Mouse (Mus musculus): Measurements from ENCODE around the gene Slc19a1.

The Slc19a1 gene

GRCm38 (mm10) chr10:77031768-77032375 lies at the start of gene Slc19a1:
Slc19a1 (plus strand) TSS chr10:77032241.
- no peak for DNase-seq

DNA sequence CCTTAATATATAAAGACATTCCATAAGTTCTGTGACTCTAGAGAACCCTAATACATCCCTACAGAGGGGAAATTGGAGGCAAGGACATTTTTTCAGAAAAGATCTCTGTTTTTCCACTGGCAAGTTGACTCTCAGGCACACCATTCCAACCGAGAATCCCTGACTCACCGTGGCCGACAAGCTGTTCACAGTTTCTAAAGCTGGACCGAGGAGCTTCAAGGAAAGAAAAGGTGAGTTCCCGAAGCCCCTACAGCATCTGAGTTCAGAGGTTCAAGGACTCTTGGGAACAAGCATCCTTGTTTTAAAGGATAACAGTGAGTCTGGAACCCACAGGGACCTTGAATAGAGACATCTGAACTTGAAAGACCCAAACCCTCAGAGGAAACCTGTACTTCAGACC lies 43.5 kb upstream of the Slc19a1 start:
- no peak for DNase-seq

GRCm38 (mm10) chr10:76992456-76992855 lies 39.6 kb upstream of the Slc19a1 start:
- no peak for DNase-seq

DNA sequence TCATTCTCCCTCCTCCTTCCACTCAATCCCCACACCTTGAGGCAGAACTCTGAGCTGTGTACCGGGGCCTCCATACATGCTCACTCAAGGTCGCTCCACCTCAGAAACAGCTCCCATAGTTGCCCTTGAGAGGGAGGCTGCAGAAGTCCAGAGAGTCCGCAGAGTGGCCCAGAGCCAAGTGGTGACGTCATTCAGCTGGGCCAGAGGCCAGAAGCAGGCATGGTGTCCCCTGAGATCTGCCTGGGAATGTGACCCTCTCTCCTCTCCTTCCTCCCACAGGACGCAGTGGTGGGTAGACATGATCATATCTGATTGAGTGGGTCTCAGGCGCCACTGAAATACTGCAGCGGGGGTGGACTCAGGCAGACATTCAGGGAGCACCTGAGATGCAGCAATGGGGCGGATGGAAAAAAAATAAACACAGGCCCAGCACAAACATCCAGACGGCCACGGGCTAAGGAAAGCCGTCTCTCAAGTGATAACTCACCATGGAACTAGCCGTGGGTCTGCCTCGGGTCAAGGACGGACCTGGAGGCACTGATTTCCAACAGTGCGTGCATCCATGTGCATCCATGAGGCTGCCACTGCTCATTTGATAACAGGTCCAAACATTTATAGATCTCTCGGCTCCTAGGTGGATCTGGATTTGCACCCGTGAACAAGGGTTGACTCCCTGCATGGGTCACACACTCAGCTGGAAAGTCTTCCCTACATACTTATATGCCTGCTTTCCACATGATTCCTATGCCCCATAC lies 34.1 kb upstream of the Slc19a1 start:
- no peak for DNase-seq

GRCm38 (mm10) chr10:77004936-77005335 lies 27.1 kb upstream of the Slc19a1 start:
- DNase-seq, result no peak

DNA sequence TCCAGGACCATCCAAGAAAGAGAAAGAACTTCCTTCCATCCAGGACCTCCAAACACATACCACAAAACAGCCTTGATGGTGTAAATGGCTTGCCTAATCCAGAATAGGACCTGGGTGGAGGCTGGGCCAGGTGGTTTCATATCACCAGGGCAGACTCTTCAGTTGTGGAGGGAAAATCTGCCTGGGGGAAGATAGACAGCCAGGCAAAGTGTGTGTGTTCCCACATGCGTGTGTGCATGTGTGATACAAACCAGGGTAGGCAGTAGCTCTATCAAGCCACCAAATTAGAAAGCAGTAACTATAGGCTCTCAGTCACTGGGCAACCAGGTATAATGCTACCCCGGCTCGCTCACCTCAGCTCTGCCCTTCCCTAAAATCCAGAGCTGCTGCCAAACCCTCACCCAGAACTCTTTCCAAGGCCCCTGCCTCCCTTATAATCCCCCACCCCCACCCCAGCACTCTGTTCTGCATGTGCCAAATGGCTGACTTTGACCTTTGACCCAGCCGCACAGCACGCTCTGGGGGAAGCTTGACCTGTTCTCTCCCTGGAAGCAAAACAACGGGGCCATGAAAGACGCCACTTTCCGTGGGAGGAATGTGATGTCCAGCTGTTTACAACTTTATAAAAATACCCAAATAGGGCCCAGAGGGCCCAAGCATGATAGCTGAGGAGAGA lies 24.5 kb upstream of the Slc19a1 start:
- no peak for DNase-seq

GRCm38 (mm10) chr10:77008109-77008561 lies 23.9 kb upstream of the Slc19a1 start:
- no peak for DNase-seq

DNA sequence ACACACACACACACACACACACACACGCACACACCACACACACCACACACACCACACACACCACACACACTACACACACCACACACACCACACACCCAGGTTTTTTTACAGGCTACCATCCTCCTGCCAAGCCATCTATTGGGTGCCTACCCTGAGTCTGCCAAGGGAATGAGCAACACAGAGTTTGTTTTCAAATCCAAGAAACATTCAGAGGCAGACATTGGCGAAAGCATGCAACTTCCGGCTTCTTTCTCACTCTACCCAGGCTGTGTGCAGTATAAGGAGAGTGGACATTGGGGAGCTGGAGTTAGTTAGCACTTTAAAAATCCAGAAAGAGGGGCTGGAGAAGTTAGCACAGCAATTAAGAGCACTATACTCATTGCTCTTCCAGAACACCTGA lies 23.3 kb upstream of the Slc19a1 start:
- no peak for DNase-seq

GRCm38 (mm10) chr10:77011681-77012080 lies 20.4 kb upstream of the Slc19a1 start:
- no peak for DNase-seq

- DNase-seq, result no peak
These were observed 16.0 kb upstream of the Slc19a1 start for GRCm38 (mm10) chr10:77016080-77016479.

GRCm38 (mm10) chr10:77016499-77016898 lies 15.5 kb upstream of the Slc19a1 start:
- DNase-seq, result no peak

- no peak for DNase-seq
These were observed 15.0 kb upstream of the Slc19a1 start for GRCm38 (mm10) chr10:77017061-77017460.

DNA sequence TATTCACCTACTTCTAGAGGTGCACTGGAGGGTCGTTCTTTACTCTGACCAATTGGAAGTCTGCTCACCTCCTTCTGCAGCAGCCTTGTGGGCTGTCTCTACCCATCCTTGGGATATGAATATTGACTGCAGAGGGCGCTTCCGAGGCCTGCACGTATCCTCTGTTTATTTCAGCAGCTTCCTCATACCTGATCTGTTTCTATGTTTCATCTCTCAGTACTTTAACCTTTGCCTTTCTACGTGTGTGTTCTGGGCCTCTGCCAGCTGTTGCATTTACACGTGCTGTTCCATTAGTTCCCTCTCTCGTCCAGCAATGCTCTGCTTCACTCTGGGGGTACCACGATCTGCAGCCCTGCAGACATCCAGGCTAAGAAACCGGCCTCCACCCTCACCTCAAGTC lies 14.4 kb upstream of the Slc19a1 start:
- no peak for DNase-seq

DNA sequence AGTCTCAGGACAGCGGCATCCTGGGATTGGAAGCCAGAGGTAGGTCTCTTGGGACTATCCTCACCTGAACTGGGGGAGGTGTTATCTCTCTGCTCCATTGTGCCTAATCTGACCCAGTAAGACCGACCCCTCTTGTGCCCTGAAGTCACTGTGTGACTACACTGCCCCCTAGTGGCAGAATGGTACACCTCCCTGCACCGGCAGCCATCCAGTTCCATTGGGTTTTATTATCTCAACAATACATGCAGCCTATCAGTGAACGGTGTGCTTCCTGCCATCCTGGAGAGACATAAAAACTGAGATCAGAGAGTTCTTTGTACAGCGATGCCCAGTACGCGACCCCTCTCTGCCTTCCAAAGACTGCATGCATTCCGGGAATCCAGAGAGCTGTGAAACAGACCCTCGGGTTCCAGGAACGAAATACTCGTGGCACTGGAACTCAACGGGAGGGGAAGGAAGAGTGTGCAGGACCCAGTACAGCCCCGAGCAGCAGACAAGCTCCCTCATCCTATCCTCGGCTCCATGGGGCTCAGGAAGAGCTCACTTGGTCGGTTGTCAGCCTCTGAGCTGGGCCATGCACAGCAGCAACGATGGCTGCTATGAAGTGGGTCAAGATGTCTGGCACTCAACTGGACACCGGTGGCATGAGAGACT lies 10.5 kb upstream of the Slc19a1 start:
- DNase-seq, result peak; percentile 81 to 83

GRCm38 (mm10) chr10:77022301-77023130 lies 9.5 kb upstream of the Slc19a1 start:
- DNase-seq, result no peak

GRCm38 (mm10) chr10:77024231-77024630 lies 7.8 kb upstream of the Slc19a1 start:
- no peak for DNase-seq

- no peak for DNase-seq
These were observed 5.1 kb upstream of the Slc19a1 start for GRCm38 (mm10) chr10:77026944-77027343.

DNA sequence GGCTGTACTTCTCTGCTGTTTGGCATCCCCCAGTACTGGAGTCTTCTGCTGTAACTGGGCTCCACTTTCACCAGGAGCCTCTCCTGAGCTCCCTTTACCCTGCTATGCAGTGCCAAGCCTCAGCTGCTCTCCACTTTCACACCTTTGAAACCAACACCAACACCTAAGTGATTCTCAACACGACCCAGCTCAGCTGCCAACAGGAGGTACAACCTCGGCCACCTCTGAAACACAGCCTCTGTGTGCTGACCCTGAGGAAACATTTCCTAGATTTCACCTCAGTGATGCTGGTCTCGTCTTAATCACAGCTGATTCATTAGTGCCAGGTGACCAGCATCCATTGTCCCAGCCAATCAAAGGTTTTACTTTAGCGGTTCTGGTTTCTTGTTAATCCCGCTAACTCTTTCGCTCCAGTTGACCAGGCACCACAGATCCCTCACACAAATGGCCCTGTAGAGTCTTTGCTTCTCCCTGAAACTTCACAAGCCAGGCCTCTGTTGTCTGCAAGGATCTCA lies 3.2 kb upstream of the Slc19a1 start:
- DNase-seq, result no peak

- DNase-seq, result no peak
These were observed 2.3 kb upstream of the Slc19a1 start for GRCm38 (mm10) chr10:77029761-77030160.

- no peak for DNase-seq
These were observed 1.4 kb upstream of the Slc19a1 start for GRCm38 (mm10) chr10:77030666-77031065.

- peak; percentile 98 for DNase-seq
These were observed 716 bp downstream of the Slc19a1 start for GRCm38 (mm10) chr10:77032591-77033322.
